Mouse (Mus musculus): Measurements from ENCODE around the gene Spint3.

- TF ChIP-seq CTCF (conservative IDR thresholded peaks at IDR 0.05; ENCODE audit: insufficient read depth, insufficient read length, low read depth, low read length) = no peak
- TF ChIP-seq POLR2A (IDR thresholded peaks at IDR 0.05; ENCODE audit: low read depth, low read length) = no peak
Measured at GRCm38 (mm10) chr2:164564346-164564745, 8.9 kb downstream of the Spint3 start.

Data from kidney, adult 2 months (tissue).